Mouse (Mus musculus) layer of hippocampus, adult 8-10 months (tissue): ENCODE results near the gene Chst14. TPM values are rescaled to one million over a fixed set of nuclear protein-coding genes. Genes with fewer than 3 reads are reported as not detected.
A peak's percentile ranks its signal among the peaks of the same experiment; 100 is the strongest.

Source experiments
- DNase-seq, 2 experiments: peaks; one replicate each; pipeline ENCODE4 v3.0.0; 2022; ENCODE audit warnings: low spot score in 2 of 2
- total RNA-seq, 4 experiments: library from RNA; stranded (reverse); gene quantifications; 2 replicates each; pipeline ENCODE4 v1.2.4; 2022

The Chst14 gene
- total RNA-seq, 4 experiments from 2014 or later = 3.5 to 4.3 (median 3.8) TPM

DNA sequence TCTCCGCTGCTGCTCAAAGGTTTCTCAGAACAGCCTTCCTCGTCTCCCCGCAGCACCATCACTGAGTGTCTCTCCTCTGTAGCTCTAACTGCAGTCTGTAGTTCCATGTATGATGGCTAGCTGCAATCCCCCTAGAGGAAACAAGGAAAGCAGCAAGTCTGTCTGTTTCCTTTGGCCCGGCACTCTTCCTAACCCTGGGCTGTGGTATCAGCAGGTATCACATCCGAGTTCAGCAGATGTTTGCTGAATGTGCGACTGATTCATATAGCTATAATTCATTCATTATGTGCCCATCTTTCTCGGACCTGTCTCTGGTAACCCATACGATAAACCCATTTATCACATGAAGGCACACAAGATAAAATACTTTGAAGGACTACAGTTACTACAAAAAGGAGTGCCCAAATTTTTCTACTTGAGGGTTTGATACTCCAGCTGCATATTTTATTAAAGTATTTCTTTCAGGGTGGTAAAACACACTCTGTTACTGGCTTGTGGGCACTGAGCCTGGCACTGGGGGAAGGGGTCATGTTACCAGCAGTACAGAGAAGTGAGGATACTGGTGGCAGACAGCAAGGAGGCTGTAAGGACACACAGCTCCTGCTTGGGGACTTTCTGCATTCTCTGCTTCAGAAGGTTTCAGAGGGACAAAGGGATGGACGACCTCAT is 36.8 kb downstream of the Chst14 start:
- no peak for DNase-seq

GRCm38 (mm10) chr2:118963676-118964012 is 37.3 kb downstream of the Chst14 start:
- no peak for DNase-seq

- no peak for DNase-seq
Measured at GRCm38 (mm10) chr2:118969585-118970147, 43.4 kb downstream of the Chst14 start.

- no peak for DNase-seq
Measured at GRCm38 (mm10) chr2:118972048-118972447, 45.8 kb downstream of the Chst14 start.

DNA sequence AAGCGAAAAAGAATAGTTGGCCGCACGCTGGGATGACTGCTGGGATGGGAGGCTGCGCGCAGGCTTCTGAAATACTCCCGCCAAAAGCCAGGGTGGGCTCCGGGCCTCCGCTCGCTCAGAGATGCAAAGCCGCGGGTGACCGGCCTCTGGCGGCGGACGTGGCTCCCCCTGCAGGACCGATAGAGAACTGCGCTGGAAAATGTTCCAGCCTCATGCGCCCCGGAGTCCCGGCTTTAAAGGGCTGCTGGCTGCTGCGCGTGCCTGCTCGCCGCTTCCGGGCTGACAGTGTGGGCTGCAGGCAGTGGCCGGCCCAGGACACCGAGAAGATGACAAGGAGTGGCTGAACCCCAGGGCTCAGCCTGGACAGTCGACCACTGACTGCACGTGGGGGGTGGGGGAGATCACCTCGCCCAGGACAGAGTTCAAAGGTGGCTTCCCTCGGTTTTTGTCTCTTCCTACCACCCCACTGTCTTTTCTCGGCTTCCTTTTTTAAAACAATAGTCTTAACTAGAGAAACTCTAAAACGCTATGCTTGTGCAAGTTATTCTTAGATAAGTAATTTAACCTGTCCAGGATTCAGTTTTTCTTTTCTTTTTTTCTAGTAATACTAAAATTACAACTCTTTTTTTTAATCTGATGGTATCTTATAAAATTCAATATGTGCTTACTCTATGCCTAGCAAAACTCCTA is 46.5 kb downstream of the Chst14 start:
- DNase-seq = peak; percentile 59 to 88

DNA sequence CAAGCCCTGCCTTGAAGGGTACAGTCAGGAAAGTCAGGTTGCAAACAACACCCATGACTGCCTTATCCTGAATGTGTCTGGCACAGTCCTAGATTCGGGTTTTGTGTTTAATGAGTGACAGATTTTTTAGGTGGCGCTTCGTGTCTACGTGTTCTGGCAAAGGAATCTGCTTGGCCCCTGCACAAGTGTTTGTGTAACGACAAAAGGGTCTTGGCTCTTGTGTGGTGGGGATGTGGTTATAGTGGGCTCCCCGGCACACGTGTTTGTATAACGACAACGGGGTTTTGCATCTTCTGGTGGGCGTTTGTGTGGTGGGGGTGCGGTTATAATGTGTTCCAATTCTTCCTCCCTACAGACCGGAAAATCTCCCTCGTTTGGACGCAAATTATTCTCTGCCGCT is 49.6 kb downstream of the Chst14 start:
- peak in 1 of 2 experiments; percentile 28 for DNase-seq

DNA sequence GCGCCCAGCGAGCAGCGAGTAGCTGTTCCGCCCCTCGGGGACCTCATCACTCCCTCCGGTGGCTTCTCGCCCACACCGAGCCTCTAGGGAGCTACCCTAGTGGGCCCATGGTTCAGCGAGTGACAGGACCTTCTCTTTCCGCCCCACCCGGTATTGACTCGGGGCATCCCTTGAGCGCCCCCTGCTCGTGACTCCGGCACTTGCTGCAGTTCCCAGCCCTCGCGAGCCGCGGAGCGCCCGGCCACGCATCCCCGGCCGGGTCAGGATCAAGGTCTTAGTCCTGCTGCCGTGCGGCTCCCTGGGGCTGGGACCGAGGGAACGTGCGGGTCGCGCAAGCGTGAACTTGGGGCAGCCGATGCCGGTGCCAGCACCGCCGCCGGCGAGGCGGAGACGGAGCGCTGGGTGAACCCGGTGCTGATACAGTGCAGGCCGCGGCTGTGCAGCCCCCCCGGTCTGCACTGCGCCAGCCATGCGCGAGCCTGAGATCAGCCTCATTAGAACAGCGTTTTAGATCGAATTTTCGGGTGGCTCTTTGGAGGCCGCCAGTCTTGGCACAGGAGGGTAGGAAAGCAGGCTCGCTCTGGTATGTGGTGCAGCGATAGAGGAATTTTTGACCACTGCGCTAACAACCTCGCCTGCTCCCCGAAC is 50.1 kb downstream of the Chst14 start:
- DNase-seq = peak; percentile 70 to 78

DNA sequence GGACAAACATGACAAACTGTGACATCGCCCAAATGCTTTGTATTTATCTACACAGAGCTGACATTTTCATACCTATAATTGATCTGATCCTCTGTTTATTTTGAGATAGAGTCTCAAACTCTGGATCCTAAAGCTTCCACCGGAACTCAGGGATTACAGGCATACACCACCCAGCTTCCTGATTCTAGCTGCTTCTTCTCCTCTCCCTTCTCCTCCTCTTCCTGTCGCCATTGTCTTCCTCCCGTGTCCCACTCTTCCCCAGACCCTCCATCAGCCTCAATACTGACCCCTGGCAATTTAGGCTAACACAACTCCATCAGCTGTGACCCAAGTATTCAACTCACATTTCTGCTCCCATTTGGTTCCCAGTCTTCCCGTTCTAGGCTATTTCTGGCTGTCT is 50.6 kb downstream of the Chst14 start:
- no peak for DNase-seq

DNA sequence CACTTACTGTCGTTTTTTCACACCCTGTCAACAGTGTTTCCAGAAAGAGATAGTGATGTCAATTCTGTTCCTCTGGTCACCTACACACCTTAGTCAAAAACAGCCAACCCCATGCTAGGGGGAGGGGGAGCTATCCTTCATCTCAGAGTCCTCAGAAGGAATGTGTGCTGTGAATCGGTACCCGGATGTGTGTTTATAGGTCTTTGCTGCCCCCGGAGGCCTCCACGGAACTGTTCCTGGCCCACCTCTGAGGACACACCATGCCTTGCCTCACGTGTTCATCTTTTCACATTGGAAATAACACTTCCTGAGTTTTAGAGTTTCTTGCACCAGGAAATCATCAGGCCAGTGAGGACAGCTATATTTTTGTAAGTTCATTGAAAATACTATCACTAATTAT is 51.8 kb downstream of the Chst14 start:
- no peak for DNase-seq

Other genes starting within 250 kb of the Chst14 start
- 10 to 100 TPM; 11.8 to 16.0 (median 12.9) TPM for gene Ankrd63, start 222.5 kb upstream of the Chst14 start, total RNA-seq
- 1 to 10 TPM; 2.6 to 7.6 (median 4.7) TPM for gene Plcb2, start 198.1 kb upstream of the Chst14 start, total RNA-seq
- 10 to 100 TPM; 58.4 to 69.8 (median 63.7) TPM for gene Inafm2, start 180.7 kb upstream of the Chst14 start, total RNA-seq
- gene Ccdc9b, start 163.8 kb upstream of the Chst14 start, total RNA-seq = 1 to 10 TPM; 6.2 to 8.4 (median 6.6) TPM
- gene Phgr1, start 153.7 kb upstream of the Chst14 start, total RNA-seq = not detected
- gene Disp2, start 146.8 kb upstream of the Chst14 start, total RNA-seq = 100 to 1,000 TPM; 231 to 282 (median 253) TPM
- 1 to 10 TPM; 1.1 to 2.0 (median 1.5) TPM for gene Knstrn, start 112.5 kb upstream of the Chst14 start, total RNA-seq
- 100 to 1,000 TPM in 3 of 4 experiments, 10 to 100 TPM in 1; 98.7 to 127 (median 107) TPM for gene Ivd, start 64.5 kb upstream of the Chst14 start, total RNA-seq
- gene Bahd1, start 26.1 kb upstream of the Chst14 start, total RNA-seq = 10 to 100 TPM; 48.8 to 57.2 (median 54.9) TPM
- 10 to 100 TPM; 45.3 to 60.6 (median 53.9) TPM for gene Ccdc32, start 102.9 kb downstream of the Chst14 start, total RNA-seq
- 1 to 10 TPM; 7.4 to 9.4 (median 9.0) TPM for gene Rpusd2, start 108.3 kb downstream of the Chst14 start, total RNA-seq
- gene Knl1, start 120.6 kb downstream of the Chst14 start, total RNA-seq = under 1 TPM in 3 of 4 experiments, not detected in 1; 0.14 to 0.48 (median 0.29) TPM
- 1 to 10 TPM in 1 of 4 experiments, under 1 TPM in 3; 0.71 to 2.1 (median 0.84) TPM for gene Rad51, start 186.3 kb downstream of the Chst14 start, total RNA-seq
- 10 to 100 TPM; 49.4 to 59.7 (median 52.5) TPM for gene Rmdn3, start 230.5 kb downstream of the Chst14 start, total RNA-seq
- under 1 TPM in 1 of 4 experiments, not detected in 3; 0.57 TPM for gene Gchfr, start 241.3 kb downstream of the Chst14 start, total RNA-seq
- not detected for gene Gm14137, start 248.0 kb downstream of the Chst14 start, total RNA-seq